ENCODE assay signal across 24 mouse cellular contexts in the genomic region with DNA sequence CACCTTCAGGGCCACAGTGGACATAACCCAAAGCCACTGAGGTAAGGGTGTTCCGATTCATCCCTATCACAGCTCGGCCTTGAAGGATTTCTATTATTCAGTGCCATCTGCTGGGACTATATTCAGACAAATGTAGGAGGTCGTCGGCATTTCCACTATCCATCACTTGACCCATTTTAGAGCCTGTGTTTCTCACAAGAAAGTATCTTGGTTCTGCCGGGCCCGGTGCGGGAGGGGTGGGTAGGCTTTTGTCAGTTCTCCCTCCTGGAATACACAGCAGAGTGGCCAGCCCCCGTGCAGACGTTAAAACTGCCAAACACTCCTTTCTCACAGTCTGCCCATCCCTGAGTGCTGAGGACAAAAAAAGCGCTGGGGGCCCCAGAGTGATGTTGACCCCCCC.
A peak's percentile ranks its signal among the peaks of the same experiment; 100 is the strongest.
DNase-seq lines count a peak whose midpoint lies in the region; ATAC-seq lines count a peak whose summit lies in the region.
"Had no signal": no experiment of that assay in that cellular context is flagged by ENCODE, and none has a peak within 500 bp of the region (broad histone marks: within the 10 kb centered on the region; RNA-seq: fewer than 3 reads in every experiment).

No protein-coding gene starts in this region.

- H3K4me2 ChIP-seq in heart, embryonic 12.5 days, result no peak overlapping the region
- H3K4me2 ChIP-seq: forebrain, embryonic 13.5 days; heart, embryonic 13.5 days; hindbrain, embryonic 14.5 days had no signal

- no peaks in the 10 kb centered on the region for H3K9me3 ChIP-seq in heart, embryonic 12.5 days (replicated peaks)
- H3K9me3 ChIP-seq: forebrain, embryonic 10.5 days; forebrain, embryonic 13.5 days; heart, embryonic 13.5 days had no signal

- peaks cover 78% of the 10 kb centered on the region for H3K36me3 ChIP-seq in heart, embryonic 12.5 days

- H3K27ac ChIP-seq in heart, embryonic 12.5 days (ENCODE audit: poor library complexity, severe bottlenecking), result no peak overlapping the region
- H3K27ac ChIP-seq: forebrain, embryonic 10.5 days; forebrain, embryonic 13.5 days; gastrocnemius, adult 2 months; heart, embryonic 13.5 days; hindbrain, embryonic 14.5 days; hindbrain, postnatal 0 days had no signal

- ATAC-seq in heart, embryonic 12.5 days (ENCODE audit: insufficient number of reproducible peaks, low FRiP score), result no peak; the same call in 1 of the 2 replicates
- ATAC-seq: CD4-positive, CD25-positive, alpha-beta regulatory T cell, adult 4 months; forebrain, embryonic 13.5 days; forebrain, embryonic 16.5 days; hindbrain, postnatal 0 days; inflammation-experienced regulatory T-cells, adult 6 months had no signal

- no peaks in the 10 kb centered on the region for H3K27me3 ChIP-seq in heart, embryonic 12.5 days (replicated peaks)
- H3K27me3 ChIP-seq: forebrain, embryonic 13.5 days; heart, embryonic 13.5 days had no signal

- no peak overlapping the region for H3K4me3 ChIP-seq in heart, embryonic 12.5 days
- H3K4me3 ChIP-seq: forebrain, embryonic 10.5 days; forebrain, embryonic 13.5 days; gastrocnemius, adult 2 months; heart, embryonic 13.5 days had no signal

- WGBS in heart, embryonic 12.5 days, result 94% methylated on average over 10 of the region's 10 CpGs

- DNase-seq in heart, adult 11 months, result peak; percentile 81
- DNase-seq in right cerebral cortex, adult 18-20 months, result peak; percentile 69
- DNase-seq in right cerebral cortex, postnatal 10 days (ENCODE audit: low spot score in 2 of 2), result no peak
- peak; percentile 63 for DNase-seq in brain, adult 2 months (ENCODE audit: low read depth, low spot score)
- peak; percentile 49 for DNase-seq in telencephalon, adult 2 months (ENCODE audit: low read depth, low spot score)
- DNase-seq: adrenal gland, adult 2 months; adrenal gland, postnatal 14 days; cerebellum, adult 11-12 months; cerebellum, adult 8-10 months; cerebellum, postnatal 10 days; gastrocnemius, adult 2 months; gastrocnemius, postnatal 14 days; heart, adult 18-20 months; heart, postnatal 14 days; heart, postnatal 4 days had no signal

- H3K9ac ChIP-seq in heart, embryonic 12.5 days, result no peak overlapping the region
- H3K9ac ChIP-seq: forebrain, embryonic 13.5 days; heart, embryonic 13.5 days; hindbrain, embryonic 14.5 days had no signal

- H3K4me1 ChIP-seq in heart, embryonic 12.5 days (replicated peaks), result peaks cover 22% of the 10 kb centered on the region
- H3K4me1 ChIP-seq: forebrain, embryonic 10.5 days; forebrain, embryonic 13.5 days had no signal

Comparison
In these comparisons a context has a peak if more than half of its experiments do, and no peak if none do; other contexts are left out.
1. DNase-seq: peak in heart, adult 11 months (single experiment), right cerebral cortex, adult 18-20 months (single experiment), brain, adult 2 months (single experiment) and telencephalon, adult 2 months (single experiment); none in right cerebral cortex, postnatal 10 days (0 of 2).